Mouse (Mus musculus) adrenal gland, adult (tissue): Measurements from ENCODE around the gene Mrpl39.

Experiments
- DNase-seq, 2 experiments: peaks; one replicate each; pipeline ENCODE4 v3.0.0; 2022 to 2023; ENCODE audit warnings: low spot score in 1 of 2; ENCODE audit not compliant: inconsistent age in 2 of 2

Mrpl39 gene

GRCm38 (mm10) chr16:84735166-84736105 is at the start of gene Mrpl39:
Gene Mrpl39 (minus strand): TSS chr16:84735742.
- peak; percentile 96 to 99 for DNase-seq

- DNase-seq: no peak
These were observed 49.4 kb upstream of the Mrpl39 start for GRCm38 (mm10) chr16:84784966-84785365.

- no peak for DNase-seq
These were observed 47.7 kb upstream of the Mrpl39 start for GRCm38 (mm10) chr16:84783279-84783678.

- DNase-seq: no peak
These were observed 44.2 kb upstream of the Mrpl39 start for GRCm38 (mm10) chr16:84779718-84780117.

GRCm38 (mm10) chr16:84778861-84779630 is 43.5 kb upstream of the Mrpl39 start:
- DNase-seq: no peak

- no peak for DNase-seq
These were observed 42.9 kb upstream of the Mrpl39 start for GRCm38 (mm10) chr16:84778431-84778830.

GRCm38 (mm10) chr16:84776089-84776784 is 40.7 kb upstream of the Mrpl39 start:
- no peak for DNase-seq

- DNase-seq: no peak
These were observed 39.8 kb upstream of the Mrpl39 start for GRCm38 (mm10) chr16:84775356-84775755.

GRCm38 (mm10) chr16:84774761-84775231 is 39.3 kb upstream of the Mrpl39 start:
- peak; percentile 38 to 80 for DNase-seq

- peak; percentile 70 to 88 for DNase-seq
These were observed 38.6 kb upstream of the Mrpl39 start, which contains the start of gene Jam2 for GRCm38 (mm10) chr16:84774003-84774703. Gene Jam2 (plus strand): TSS chr16:84774123.

GRCm38 (mm10) chr16:84773268-84773861 is 37.8 kb upstream of the Mrpl39 start:
- DNase-seq: peak in 1 of 2 experiments; percentile 55

- no peak for DNase-seq
These were observed 37.1 kb upstream of the Mrpl39 start for GRCm38 (mm10) chr16:84772496-84773267.

GRCm38 (mm10) chr16:84771461-84771860 is 35.9 kb upstream of the Mrpl39 start:
- no peak for DNase-seq

GRCm38 (mm10) chr16:84770891-84771290 is 35.3 kb upstream of the Mrpl39 start:
- no peak for DNase-seq

GRCm38 (mm10) chr16:84769619-84770464 is 34.3 kb upstream of the Mrpl39 start:
- DNase-seq: no peak

- peak in 1 of 2 experiments; percentile 31 for DNase-seq
These were observed 33.6 kb upstream of the Mrpl39 start for GRCm38 (mm10) chr16:84769182-84769581.

GRCm38 (mm10) chr16:84767956-84768355 is 32.4 kb upstream of the Mrpl39 start:
- no peak for DNase-seq

GRCm38 (mm10) chr16:84745721-84746306 is 10.3 kb upstream of the Mrpl39 start:
- DNase-seq: peak; percentile 42 to 69
